Mouse (Mus musculus): Measurements from ENCODE around the gene Gm20777. TPM values are rescaled to one million over a fixed set of nuclear protein-coding genes. Genes with fewer than 3 reads are reported as not detected.
"Not testable (repeated sequence)": the region's sequence is repeated elsewhere in the genome, so short reads cannot be mapped to it uniquely, and the experiment has no call there.

The Gm20777 gene
- not detected for polyA plus RNA-seq (2017; shearing (Covaris generic))

- ATAC-seq, result not testable (repeated sequence)
These were observed at the start of gene Gm20777 for GRCm38 (mm10) chrY:10752350-10752749. Gene Gm20777 (minus strand): TSS chrY:10752450.

GRCm38 (mm10) chrY:10709551-10709950 is 42.7 kb downstream of the Gm20777 start:
- not testable (repeated sequence) for ATAC-seq

- ATAC-seq, result not testable (repeated sequence)
These were observed 43.5 kb downstream of the Gm20777 start for GRCm38 (mm10) chrY:10708761-10709160.

- ATAC-seq, result not testable (repeated sequence)
These were observed 44.0 kb downstream of the Gm20777 start for GRCm38 (mm10) chrY:10708226-10708625.

GRCm38 (mm10) chrY:10706686-10707085 is 45.6 kb downstream of the Gm20777 start:
- ATAC-seq, result not testable (repeated sequence)

Other genes with a start within 250 kb of the Gm20777 start
- not detected for gene Gm20737, start 216.4 kb downstream of the Gm20777 start, polyA plus RNA-seq (2017; shearing (Covaris generic))
- not detected for gene Gm21775, start 199.0 kb downstream of the Gm20777 start, polyA plus RNA-seq (2017; shearing (Covaris generic))
- not detected for gene Gm21900, start 136.1 kb downstream of the Gm20777 start, polyA plus RNA-seq (2017; shearing (Covaris generic))